Mouse (Mus musculus) Patski (cell line): ENCODE data around the gene Aif1. TPM values are rescaled to one million over a fixed set of nuclear protein-coding genes. Genes with fewer than 3 reads are reported as not detected.
A peak's percentile ranks its signal among the peaks of the same experiment; 100 is the strongest.

Source experiments
- ATAC-seq: fragments of 100-300 bp; one replicate; pipeline ENCODE4 v1.8.0; 2021
- CTCF ChIA-PET: fragments of 350-600 bp; sonication (Branson Sonifier 250); formaldehyde crosslinking; loops from one replicate; lab custom pipeline; 2022; ENCODE audit warnings: inconsistent platforms; lab: Charles Lee
- POLR2A ChIA-PET: fragments of 350-600 bp; sonication (Branson Sonifier 250); formaldehyde crosslinking; loops from one replicate; lab custom pipeline; 2022; ENCODE audit warnings: antibody characterized with exemption, inconsistent platforms; lab: Charles Lee
- DNase-seq: peaks from one replicate; pipeline ENCODE4 v3.0.0-alpha.2; 2011; ENCODE audit warnings: low read depth, low spot score
- H3K27me3 ChIP-seq: fragments of 371-371 bp; one replicate; pipeline ENCODE4 v1.5.1; 2021
- CTCF ChIP-seq: fragments of 100-300 bp; IDR thresholded peaks from one replicate; pipeline ENCODE4 v1.5.1; 2021
- in situ Hi-C: fragments of 300-500 bp; cut with MboI; formaldehyde crosslinking; loops from 3 replicates; pipeline ENCODE4 v1.11.1; 2018; ENCODE audit warnings: low pct_unique_long_range_greater_than_20kb, mixed read lengths
- polyA plus RNA-seq: library from polyadenylated mRNA; unstranded; gene quantifications from one replicate; pipeline ENCODE4 v1.2.3, GENCODE M21; 2021

The Aif1 gene
- polyA plus RNA-seq, 1 experiment from 2014 or later = 0.14 TPM

GRCm38 (mm10) chr17:35153077-35153476 is 22.8 kb downstream of the Aif1 start:
- DNase-seq = no peak
- H3K27me3 ChIP-seq = no peaks in the 10 kb centered on the region
- CTCF ChIA-PET = interaction anchor here (1.2 kb wide), 1 partner anchor 9 kb away, joined by 4 read pairs; no protein-coding TSS in a partner anchor
- no peak for ATAC-seq
- POLR2A ChIA-PET = interaction anchor here (1.2 kb wide), 1 partner anchor 10 kb away, joined by 5 read pairs; no protein-coding TSS in a partner anchor
- no peak for TF ChIP-seq CTCF
- in situ Hi-C loops = no loop called here

GRCm38 (mm10) chr17:35152121-35152520 is 23.7 kb downstream of the Aif1 start:
- ChIA-PET CTCF (interaction anchor here (1.2 kb wide), 1 partner anchor 10 kb away, joined by 4 read pairs; no protein-coding TSS in a partner anchor), POLR2A (interaction anchor here (1.2 kb wide), 1 partner anchor 11 kb away, joined by 5 read pairs; no protein-coding TSS in a partner anchor)
- no peak for ATAC-seq
- no peaks in the 10 kb centered on the region for H3K27me3 ChIP-seq
- no peak for DNase-seq
- no peak for TF ChIP-seq CTCF
- in situ Hi-C loops = no loop called here

GRCm38 (mm10) chr17:35147922-35148639 is 27.8 kb downstream of the Aif1 start:
- TF ChIP-seq CTCF = no peak
- in situ Hi-C loops = loop anchor here (25.0 kb wide), 1 partner anchor 511 kb away; the partner anchor contains the start of genes Atf6b, Fkbpl, Ppt2 and Prrt1
- CTCF ChIA-PET = interaction anchor here (1.1 kb wide), 1 partner anchor 18 kb away, joined by 3 read pairs; no protein-coding TSS in a partner anchor
- ATAC-seq = no peak
- no peak for DNase-seq
- no peaks in the 10 kb centered on the region for H3K27me3 ChIP-seq
- POLR2A ChIA-PET = interaction anchor here (0.7 to 3.7 kb wide), 6 partner anchors 9 to 216 kb away, joined by 5 to 17 read pairs (median 7); partner anchors contain the start of gene Prrc2a

GRCm38 (mm10) chr17:35147348-35147747 is 28.5 kb downstream of the Aif1 start:
- ATAC-seq = no peak
- in situ Hi-C loops = loop anchor here (25.0 kb wide), 1 partner anchor 510 kb away; the partner anchor contains the start of genes Atf6b, Fkbpl, Ppt2 and Prrt1
- CTCF ChIA-PET = interaction anchor here (0.7 to 1.1 kb wide), 2 partner anchors 12 to 18 kb away, joined by 3 read pairs; no protein-coding TSS in a partner anchor
- POLR2A ChIA-PET = interaction anchor here (0.7 to 3.7 kb wide), 6 partner anchors 10 to 215 kb away, joined by 5 to 17 read pairs (median 7); partner anchors contain the start of gene Prrc2a
- no peak for DNase-seq
- no peaks in the 10 kb centered on the region for H3K27me3 ChIP-seq
- TF ChIP-seq CTCF = no peak

GRCm38 (mm10) chr17:35146139-35146538 is 29.7 kb downstream of the Aif1 start:
- no peak for ATAC-seq
- ChIA-PET POLR2A (interaction anchor here (1.8 to 3.7 kb wide), 2 partner anchors 9 to 13 kb away, joined by 11 to 17 read pairs; no protein-coding TSS in a partner anchor), CTCF (interaction anchor here (0.7 to 0.9 kb wide), 2 partner anchors 8 to 22 kb away, joined by 3 to 4 read pairs; no protein-coding TSS in a partner anchor)
- no peak for DNase-seq
- no peak for TF ChIP-seq CTCF
- no peaks in the 10 kb centered on the region for H3K27me3 ChIP-seq
- in situ Hi-C loops = loop anchor here (25.0 kb wide), 1 partner anchor 509 kb away; the partner anchor contains the start of genes Atf6b, Fkbpl, Ppt2 and Prrt1

- ATAC-seq (no peak), DNase-seq (no peak)
- in situ Hi-C loops = loop anchor here (25.0 kb wide), 1 partner anchor 505 kb away; the partner anchor contains the start of genes Atf6b, Fkbpl, Ppt2 and Prrt1
- ChIA-PET CTCF (interaction anchor here (1.7 kb wide), 1 partner anchor 14 kb away, joined by 6 read pairs; no protein-coding TSS in a partner anchor), POLR2A (no interaction called here)
- no peak for TF ChIP-seq CTCF
- no peaks in the 10 kb centered on the region for H3K27me3 ChIP-seq
Observed at GRCm38 (mm10) chr17:35141971-35142370, 33.9 kb downstream of the Aif1 start.

GRCm38 (mm10) chr17:35140490-35140996 is 35.3 kb downstream of the Aif1 start:
- no peaks in the 10 kb centered on the region for H3K27me3 ChIP-seq
- TF ChIP-seq CTCF = no peak
- DNase-seq (no peak), ATAC-seq (no peak)
- in situ Hi-C loops = loop anchor here (25.0 kb wide), 1 partner anchor 503 kb away; the partner anchor contains the start of genes Atf6b, Fkbpl, Ppt2 and Prrt1
- ChIA-PET POLR2A (no interaction called here), CTCF (no interaction called here)

- in situ Hi-C loops = loop anchor here (25.0 kb wide), 1 partner anchor 502 kb away; the partner anchor contains the start of genes Atf6b, Fkbpl, Ppt2 and Prrt1
- ChIA-PET POLR2A (interaction anchor here (1.4 to 3.5 kb wide), 2 partner anchors 8 to 24 kb away, joined by 7 to 17 read pairs; no protein-coding TSS in a partner anchor), CTCF (interaction anchor here (1.1 to 3.2 kb wide), 3 partner anchors 14 to 30 kb away, joined by 3 to 11 read pairs (median 8); partner anchors contain the start of gene D17H6S53E)
- DNase-seq = no peak
- ATAC-seq = no peak
- H3K27me3 ChIP-seq = no peaks in the 10 kb centered on the region
- TF ChIP-seq CTCF = no peak
Observed at GRCm38 (mm10) chr17:35139269-35139668, 36.6 kb downstream of the Aif1 start.

- POLR2A ChIA-PET = interaction anchor here (0.6 to 3.5 kb wide), 4 partner anchors 9 to 27 kb away, joined by 3 to 17 read pairs (median 4); partner anchors contain the start of gene D17H6S53E
- ATAC-seq (peak; percentile 55), DNase-seq (no peak)
- CTCF ChIA-PET = no interaction called here
- TF ChIP-seq CTCF = no peak
- in situ Hi-C loops = loop anchor here (25.0 kb wide), 1 partner anchor 498 kb away; the partner anchor contains the start of genes Atf6b, Fkbpl, Ppt2 and Prrt1
- no peaks in the 10 kb centered on the region for H3K27me3 ChIP-seq
Observed at GRCm38 (mm10) chr17:35135591-35136320, 40.1 kb downstream of the Aif1 start.
